In the genomic region with DNA sequence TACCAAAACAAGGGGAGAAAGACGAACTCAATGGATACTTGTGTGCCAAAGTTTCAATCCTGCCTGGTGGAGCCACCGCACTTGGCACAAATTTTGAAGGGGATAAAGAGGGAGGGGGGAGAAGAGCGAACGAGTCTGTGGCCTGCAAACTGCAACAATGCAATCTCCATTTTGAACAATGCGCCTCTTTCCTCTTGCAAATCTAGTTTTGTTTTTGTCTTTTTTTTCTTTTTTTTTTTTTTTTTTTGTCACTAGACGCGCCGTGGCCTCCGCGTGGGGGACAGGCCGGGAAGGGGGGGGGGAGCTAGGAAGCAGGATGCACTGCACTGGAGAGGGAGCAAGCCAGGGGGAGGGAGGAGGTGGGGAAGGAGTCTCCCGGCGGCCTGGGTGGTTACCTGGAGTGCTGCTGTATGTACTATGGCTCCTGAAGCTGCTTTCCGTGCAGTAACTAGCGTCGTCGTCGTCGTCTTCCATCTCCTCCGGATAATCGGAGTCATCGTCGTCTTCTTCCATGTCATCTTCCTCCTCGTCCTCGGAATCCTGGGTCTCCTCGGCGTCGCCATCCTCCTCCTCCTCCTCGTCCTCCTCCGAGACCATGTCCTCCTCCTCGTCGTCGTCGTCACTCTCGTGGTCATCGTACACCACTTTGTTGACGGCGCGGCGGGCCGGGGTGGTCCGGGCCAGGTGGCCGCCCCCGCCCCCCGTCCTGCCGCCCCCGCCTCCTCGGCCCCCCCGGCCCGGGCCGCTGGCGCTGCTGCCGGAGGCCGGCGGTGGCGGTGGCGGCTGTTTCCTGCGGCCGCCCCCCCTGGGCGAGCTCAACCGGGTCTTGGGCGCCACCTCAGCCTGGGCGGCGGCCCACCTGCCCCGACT, we compare ENCODE assay signal across 1 mouse cellular context.
TF ChIP-seq lines count a peak whose summit lies in the region.

No protein-coding gene starts in this region.

TF ChIP-seq in C2C12, 6 proteins besides CTCF, POLR2A, EP300 and RAD21:
- no peak for TF ChIP-seq MYOG (IDR thresholded peaks at IDR 0.05; ENCODE audit: control insufficient read depth, extremely low read depth, insufficient read length)
- no peak for TF ChIP-seq MAX (IDR thresholded peaks at IDR 0.05)
- TF ChIP-seq CEBPB (IDR thresholded peaks at IDR 0.05; ENCODE audit: low read depth), result no peak
- no peak for TF ChIP-seq FOSL1 (IDR thresholded peaks at IDR 0.05; ENCODE audit: insufficient read depth, low read length, poor library complexity, severe bottlenecking)
- no peak for TF ChIP-seq USF1 (IDR thresholded peaks at IDR 0.05; ENCODE audit: low read depth)
- TF ChIP-seq MYOD1 (IDR thresholded peaks at IDR 0.05; ENCODE audit: control insufficient read depth, insufficient read length, low read depth), result no peak
